Mouse (Mus musculus) liver, embryonic 12.5 days (tissue): ENCODE data around the gene 1700029F12Rik. TPM values are rescaled to one million over a fixed set of nuclear protein-coding genes. Genes with fewer than 3 reads are reported as not detected.

ENCODE experiments used
- ATAC-seq: fragments of 200-750 bp; cut with Nextera tagmentation; 2 replicates; pipeline ENCODE4 v1.8.0; 2017; ENCODE audit warnings: moderate number of reproducible peaks, mild to moderate bottlenecking, moderate library complexity
- H3K27ac ChIP-seq: fragments of 300-500 bp; sonication (generic); 2 replicates; pipeline ENCODE4 v1.5.1; 2016; ENCODE audit warnings: mild to moderate bottlenecking
- H3K27me3 ChIP-seq: fragments of 300-500 bp; sonication (generic); replicated peaks from 2 replicates; pipeline ENCODE4 v1.6.1; 2016; ENCODE audit warnings: mild to moderate bottlenecking, moderate library complexity
- H3K36me3 ChIP-seq: fragments of 300-500 bp; sonication (generic); 2 replicates; pipeline ENCODE4 v1.6.1; 2016; ENCODE audit warnings: mild to moderate bottlenecking, moderate library complexity
- H3K4me1 ChIP-seq: fragments of 300-500 bp; sonication (generic); 2 replicates; pipeline ENCODE4 v1.6.1; 2016
- H3K4me2 ChIP-seq: fragments of 300-500 bp; sonication (generic); 2 replicates; pipeline ENCODE4 v1.6.1; 2016; ENCODE audit warnings: mild to moderate bottlenecking, moderate library complexity
- H3K4me3 ChIP-seq: fragments of 300-500 bp; sonication (generic); 2 replicates; pipeline ENCODE4 v1.5.1; 2016; ENCODE audit warnings: mild to moderate bottlenecking, moderate library complexity
- H3K9ac ChIP-seq: fragments of 300-500 bp; sonication (generic); 2 replicates; pipeline ENCODE4 v1.6.1; 2016; ENCODE audit warnings: mild to moderate bottlenecking, moderate library complexity
- H3K9me3 ChIP-seq: fragments of 300-500 bp; sonication (generic); replicated peaks from 2 replicates; pipeline ENCODE4 v1.6.1; 2016; ENCODE audit warnings: mild to moderate bottlenecking, moderate library complexity
- WGBS: fragments of 180-500 bp; shearing (Covaris S2); methylation state at CpG from one replicate; pipeline ENCODE4 v1.1.7; 2016; ENCODE audit not compliant: insufficient replicate concordance; 5-methylcytosine and 5-hydroxymethylcytosine counted together
- polyA plus RNA-seq: library from polyadenylated mRNA; unstranded; fragments of >200 nt; fragmentation: Nextera tagmentation; extraction: Ambion mirVana; gene quantifications from 2 replicates; pipeline ENCODE4 v1.2.1, GENCODE M21; 2016

The 1700029F12Rik gene
- polyA plus RNA-seq = not detected in 2 replicates

- WGBS = 55% methylated on average over 2 of the region's 2 CpGs
- no peak for ATAC-seq
These were observed at the start of gene 1700029F12Rik for GRCm38 (mm10) chr13:97034262-97034661. Gene 1700029F12Rik, minus strand, starts transcription at chr13:97034362.

GRCm38 (mm10) chr13:97082432-97082831 is 48.3 kb upstream of the 1700029F12Rik start:
- Histone ChIP-seq H3K9ac (no peak overlapping the region), H3K4me2 (peak overlapping the region; percentile 15; the same call in 1 of the 2 replicates)
- 71% methylated on average over 7 of the region's 7 CpGs for WGBS

More at GRCm38 (mm10) chr13:97034262-97034661, at the start of gene 1700029F12Rik:
- H3K27me3 ChIP-seq = no peaks in the 10 kb centered on the region
- no peaks in the 10 kb centered on the region for H3K9me3 ChIP-seq
- H3K36me3 ChIP-seq = no peaks in the 10 kb centered on the region
- H3K27ac ChIP-seq = no peak within 1 kb of the TSS
- H3K9ac ChIP-seq = no peak within 1 kb of the TSS
- no peak within 1 kb of the TSS for H3K4me2 ChIP-seq
- H3K4me1 ChIP-seq = no peaks in the 10 kb centered on the region
- no peak within 1 kb of the TSS for H3K4me3 ChIP-seq

GRCm38 (mm10) chr13:97080615-97081014 is 46.5 kb upstream of the 1700029F12Rik start:
- Histone ChIP-seq H3K27ac (no peak overlapping the region), H3K4me2 (no peak overlapping the region), H3K4me3 (no peak overlapping the region), H3K9me3 (no peaks in the 10 kb centered on the region), H3K36me3 (no peaks in the 10 kb centered on the region), H3K4me1 (peaks cover 27% of the 10 kb centered on the region), H3K9ac (no peak overlapping the region), H3K27me3 (no peaks in the 10 kb centered on the region)
- 79% methylated on average over 3 of the region's 3 CpGs for WGBS
- ATAC-seq = no peak

More at GRCm38 (mm10) chr13:97082432-97082831, 48.3 kb upstream of the 1700029F12Rik start:
- Histone ChIP-seq H3K27me3 (no peaks in the 10 kb centered on the region), H3K9me3 (no peaks in the 10 kb centered on the region), H3K27ac (peak overlapping the region; percentile 69), H3K4me3 (no peak overlapping the region), H3K4me1 (peaks cover 44% of the 10 kb centered on the region), H3K36me3 (no peaks in the 10 kb centered on the region)
- peak; percentile 87 for ATAC-seq

GRCm38 (mm10) chr13:97080201-97080600 is 46.0 kb upstream of the 1700029F12Rik start:
- 0 out of 2 replicates have a peak overlapping the region, but pooled peaks have one; percentile 36 for H3K27ac ChIP-seq
- H3K27me3 ChIP-seq = no peaks in the 10 kb centered on the region
- no peak for ATAC-seq
- H3K4me2 ChIP-seq = no peak overlapping the region
- H3K9me3 ChIP-seq = no peaks in the 10 kb centered on the region
- WGBS = 87% methylated on average over 2 of the region's 2 CpGs
- peaks cover 23% of the 10 kb centered on the region for H3K4me1 ChIP-seq
- no peaks in the 10 kb centered on the region for H3K36me3 ChIP-seq
- H3K9ac ChIP-seq = no peak overlapping the region
- H3K4me3 ChIP-seq = no peak overlapping the region

GRCm38 (mm10) chr13:97077556-97077955 is 43.4 kb upstream of the 1700029F12Rik start:
- no peak overlapping the region for H3K4me2 ChIP-seq
- 82% methylated on average over 2 of the region's 2 CpGs for WGBS
- no peak overlapping the region for H3K4me3 ChIP-seq

GRCm38 (mm10) chr13:97073497-97073896 is 39.3 kb upstream of the 1700029F12Rik start:
- WGBS = 57% methylated on average over 1 of the region's 1 CpGs
- no peak for ATAC-seq
- Histone ChIP-seq H3K4me3 (no peak overlapping the region), H3K4me1 (peaks cover 27% of the 10 kb centered on the region), H3K27ac (no peak overlapping the region), H3K4me2 (no peak overlapping the region), H3K36me3 (no peaks in the 10 kb centered on the region), H3K27me3 (no peaks in the 10 kb centered on the region; the same call in 1 of the 2 replicates), H3K9me3 (no peaks in the 10 kb centered on the region), H3K9ac (no peak overlapping the region)

More at GRCm38 (mm10) chr13:97077556-97077955, 43.4 kb upstream of the 1700029F12Rik start:
- Histone ChIP-seq H3K27me3 (no peaks in the 10 kb centered on the region; the same call in 1 of the 2 replicates), H3K27ac (no peak overlapping the region), H3K36me3 (no peaks in the 10 kb centered on the region), H3K9ac (no peak overlapping the region), H3K9me3 (no peaks in the 10 kb centered on the region), H3K4me1 (peaks cover 15% of the 10 kb centered on the region)
- ATAC-seq = no peak

GRCm38 (mm10) chr13:97071626-97072241 is 37.6 kb upstream of the 1700029F12Rik start:
- Histone ChIP-seq H3K27me3 (no peaks in the 10 kb centered on the region; the same call in 1 of the 2 replicates), H3K9me3 (no peaks in the 10 kb centered on the region), H3K4me3 (peak overlapping the region; percentile 81), H3K36me3 (no peaks in the 10 kb centered on the region), H3K4me1 (peaks cover 44% of the 10 kb centered on the region), H3K4me2 (peak overlapping the region; percentile 99), H3K9ac (peak overlapping the region; percentile 86), H3K27ac (peak overlapping the region; percentile 80)
- under 1% methylated on average over 75 of the region's 76 CpGs for WGBS
- ATAC-seq = peak; percentile 66

GRCm38 (mm10) chr13:97070931-97071625 is 36.9 kb upstream of the 1700029F12Rik start:
- Histone ChIP-seq H3K27ac (peak overlapping the region; percentile 80), H3K27me3 (no peaks in the 10 kb centered on the region; the same call in 1 of the 2 replicates), H3K4me1 (peaks cover 51% of the 10 kb centered on the region), H3K9me3 (no peaks in the 10 kb centered on the region), H3K4me2 (peak overlapping the region; percentile 99), H3K4me3 (peak overlapping the region; percentile 81), H3K36me3 (no peaks in the 10 kb centered on the region), H3K9ac (peak overlapping the region; percentile 86)
- peak; percentile 33 for ATAC-seq
- WGBS = under 1% methylated on average over 58 of the region's 85 CpGs

- Histone ChIP-seq H3K4me1 (peaks cover 79% of the 10 kb centered on the region), H3K4me2 (peak overlapping the region; percentile 77), H3K9me3 (no peaks in the 10 kb centered on the region), H3K4me3 (peak overlapping the region; percentile 56), H3K36me3 (no peaks in the 10 kb centered on the region), H3K9ac (peak overlapping the region; percentile 77), H3K27me3 (no peaks in the 10 kb centered on the region; the same call in 1 of the 2 replicates), H3K27ac (peak overlapping the region; percentile 94)
- no peak for ATAC-seq
- 53% methylated on average over 8 of the region's 8 CpGs for WGBS
These were observed 34.0 kb upstream of the 1700029F12Rik start for GRCm38 (mm10) chr13:97068151-97068550.

GRCm38 (mm10) chr13:97067691-97068090 is 33.5 kb upstream of the 1700029F12Rik start:
- no peak for ATAC-seq
- H3K27ac ChIP-seq = peak overlapping the region; percentile 94
- peak overlapping the region; percentile 56 for H3K4me3 ChIP-seq
- H3K27me3 ChIP-seq = no peaks in the 10 kb centered on the region; the same call in 1 of the 2 replicates
- no peaks in the 10 kb centered on the region for H3K9me3 ChIP-seq
- H3K36me3 ChIP-seq = no peaks in the 10 kb centered on the region
- H3K4me2 ChIP-seq = peak overlapping the region; percentile 77
- 30% methylated on average over 6 of the region's 6 CpGs for WGBS
- peak overlapping the region; percentile 77 for H3K9ac ChIP-seq
- H3K4me1 ChIP-seq = peaks cover 81% of the 10 kb centered on the region

GRCm38 (mm10) chr13:97066649-97067550 is 32.7 kb upstream of the 1700029F12Rik start, which contains the start of gene Fam169a:
Gene Fam169a, plus strand, starts transcription at chr13:97067286.
- peak; percentile 90 for ATAC-seq
- Histone ChIP-seq H3K36me3 (no peaks in the 10 kb centered on the region), H3K4me2 (peak within 1 kb of the TSS; percentile 77), H3K4me3 (peak within 1 kb of the TSS; percentile 56), H3K27me3 (no peaks in the 10 kb centered on the region; the same call in 1 of the 2 replicates), H3K4me1 (peaks cover 76% of the 10 kb centered on the region), H3K9me3 (no peaks in the 10 kb centered on the region), H3K9ac (peak within 1 kb of the TSS; percentile 77), H3K27ac (peak within 1 kb of the TSS; percentile 94)
- 23% methylated on average over 15 of the region's 15 CpGs for WGBS
